ENCODE assay signal across 12 mouse cellular contexts in genomic region chr13:113850431-113851034, GRCm38 (mm10). TPM values are rescaled to one million over a fixed set of nuclear protein-coding genes. Genes with fewer than 3 reads are reported as not detected.
DNase-seq lines count a peak whose midpoint lies in the region; ATAC-seq lines count a peak whose summit lies in the region.
"Had no signal": no experiment of that assay in that cellular context is flagged by ENCODE, and none has a peak within 500 bp of the region (broad histone marks: within the 10 kb centered on the region; RNA-seq: fewer than 3 reads in every experiment).

No protein-coding gene starts in this region.

- H3K36me3 ChIP-seq in forebrain, embryonic 15.5 days = no peaks in the 10 kb centered on the region
- H3K36me3 ChIP-seq: stomach, embryonic 15.5 days had no signal

- no peaks in the 10 kb centered on the region for H3K9me3 ChIP-seq in forebrain, embryonic 15.5 days
- H3K9me3 ChIP-seq: stomach, embryonic 15.5 days had no signal

- ATAC-seq in frontal cortex, adult (ENCODE audit: low TSS enrichment) = peak; percentile 55
- ATAC-seq in forebrain, embryonic 15.5 days (replicated peaks) = no peak

- H3K27ac ChIP-seq in forebrain, embryonic 15.5 days (replicated peaks) = no peak overlapping the region
- H3K27ac ChIP-seq: stomach, embryonic 15.5 days had no signal

- H3K4me3 ChIP-seq in forebrain, embryonic 15.5 days = no peak overlapping the region
- H3K4me3 ChIP-seq: stomach, embryonic 15.5 days had no signal

- 84% methylated on average over 8 of the region's 8 CpGs for WGBS in forebrain, embryonic 15.5 days

- no peaks in the 10 kb centered on the region for H3K27me3 ChIP-seq in forebrain, embryonic 15.5 days
- H3K27me3 ChIP-seq: stomach, embryonic 15.5 days had no signal

- H3K9ac ChIP-seq in forebrain, embryonic 15.5 days (replicated peaks) = no peak overlapping the region
- H3K9ac ChIP-seq: stomach, embryonic 15.5 days had no signal

- no peak for DNase-seq in frontal cortex, postnatal 25 days (ENCODE audit: low spot score in 2 of 2)
- DNase-seq in right cerebral cortex, adult 18-20 months = peak; percentile 26
- no peak for DNase-seq in right cerebral cortex, postnatal 25 days
- peak; percentile 64 for DNase-seq in kidney, postnatal 14 days
- DNase-seq in lung, postnatal 36 days = peak; percentile 62
- no peak for DNase-seq in layer of hippocampus, adult 9-10 months (ENCODE audit: low spot score)
- DNase-seq: B cell, adult 2 months; cerebellum, adult 9-10 months; layer of hippocampus, postnatal 36 days had no signal

- no peaks in the 10 kb centered on the region for H3K4me1 ChIP-seq in forebrain, embryonic 15.5 days
- H3K4me1 ChIP-seq: stomach, embryonic 15.5 days had no signal

- no peak overlapping the region for H3K4me2 ChIP-seq in forebrain, embryonic 15.5 days (replicated peaks)
- H3K4me2 ChIP-seq: stomach, embryonic 15.5 days had no signal

RNA-seq across cellular contexts. Expression of gene Arl15, which starts 56.2 kb away (rescaled TPM):
- 17.4 and 19.5 TPM in 2 replicates for polyA plus RNA-seq in forebrain, embryonic 15.5 days (2015; fragmentation: Nextera tagmentation; extraction: Ambion mirVana)

Comparison
In these comparisons a context has a peak if more than half of its experiments do, and no peak if none do; other contexts are left out.
1. DNase-seq: peak in right cerebral cortex, adult 18-20 months (single experiment), kidney, postnatal 14 days (single experiment) and lung, postnatal 36 days (single experiment); none in frontal cortex, postnatal 25 days (0 of 2), right cerebral cortex, postnatal 25 days (single experiment) and layer of hippocampus, adult 9-10 months (single experiment).